Mouse (Mus musculus): Measurements from ENCODE around the gene Stat5b. TPM values are rescaled to one million over a fixed set of nuclear protein-coding genes. Genes with fewer than 3 reads are reported as not detected.

Stat5b gene
- polyA plus RNA-seq, 1 experiment from 2014 or later: 11.4 TPM

- Histone ChIP-seq H3K4me3 (ENCODE audit: low read depth, low read length) (no peak overlapping the region), H3K4me2 (ENCODE audit: low read length) (no peak overlapping the region), H3K9ac (ENCODE audit: low read length) (no peak overlapping the region), H3K27me3 (replicated peaks; ENCODE audit: control insufficient read depth, insufficient read depth, low read length) (no peaks in the 10 kb centered on the region), H3K9me3 (replicated peaks; ENCODE audit: control insufficient read depth, low read length) (no peaks in the 10 kb centered on the region), H3K36me3 (ENCODE audit: control insufficient read depth, insufficient read depth, low read length) (no peaks in the 10 kb centered on the region), H3K27ac (ENCODE audit: low read depth, low read length) (no peak overlapping the region), H3K4me1 (ENCODE audit: control insufficient read depth, insufficient read depth, low read length) (no peaks in the 10 kb centered on the region)
- no peak for DNase-seq (ENCODE audit: low spot score)
- ATAC-seq: no peak
- 86% methylated on average over 7 of the region's 7 CpGs for WGBS
Observed at GRCm38 (mm10) chr11:100842025-100842424, 8.5 kb downstream of the Stat5b start.

- Histone ChIP-seq H3K4me2 (ENCODE audit: low read length) (no peak overlapping the region), H3K4me3 (ENCODE audit: low read depth, low read length) (no peak overlapping the region), H3K27ac (ENCODE audit: low read depth, low read length) (no peak overlapping the region), H3K9me3 (replicated peaks; ENCODE audit: control insufficient read depth, low read length) (no peaks in the 10 kb centered on the region), H3K9ac (ENCODE audit: low read length) (no peak overlapping the region), H3K4me1 (ENCODE audit: control insufficient read depth, insufficient read depth, low read length) (no peaks in the 10 kb centered on the region), H3K27me3 (replicated peaks; ENCODE audit: control insufficient read depth, insufficient read depth, low read length) (no peaks in the 10 kb centered on the region), H3K36me3 (ENCODE audit: control insufficient read depth, insufficient read depth, low read length) (no peaks in the 10 kb centered on the region)
- DNase-seq (ENCODE audit: low spot score): no peak
- 83% methylated on average over 12 of the region's 12 CpGs for WGBS
- no peak for ATAC-seq
Observed at GRCm38 (mm10) chr11:100840866-100841265, 9.7 kb downstream of the Stat5b start.

GRCm38 (mm10) chr11:100839523-100839922 is 11.0 kb downstream of the Stat5b start:
- no peak overlapping the region for H3K4me3 ChIP-seq (ENCODE audit: low read depth, low read length)
- ATAC-seq: no peak
- H3K4me1 ChIP-seq (ENCODE audit: control insufficient read depth, insufficient read depth, low read length): no peaks in the 10 kb centered on the region
- WGBS: 88% methylated on average over 8 of the region's 8 CpGs
- no peak overlapping the region for H3K4me2 ChIP-seq (ENCODE audit: low read length)
- no peaks in the 10 kb centered on the region for H3K9me3 ChIP-seq (replicated peaks; ENCODE audit: control insufficient read depth, low read length)
- no peaks in the 10 kb centered on the region for H3K36me3 ChIP-seq (ENCODE audit: control insufficient read depth, insufficient read depth, low read length)
- DNase-seq (ENCODE audit: low spot score): no peak
- no peaks in the 10 kb centered on the region for H3K27me3 ChIP-seq (replicated peaks; ENCODE audit: control insufficient read depth, insufficient read depth, low read length)
- H3K27ac ChIP-seq (ENCODE audit: low read depth, low read length): no peak overlapping the region
- no peak overlapping the region for H3K9ac ChIP-seq (ENCODE audit: low read length)

- Histone ChIP-seq H3K9me3 (replicated peaks; ENCODE audit: control insufficient read depth, low read length) (no peaks in the 10 kb centered on the region), H3K4me2 (ENCODE audit: low read length) (no peak overlapping the region), H3K4me3 (ENCODE audit: low read depth, low read length) (no peak overlapping the region), H3K27me3 (replicated peaks; ENCODE audit: control insufficient read depth, insufficient read depth, low read length) (no peaks in the 10 kb centered on the region), H3K9ac (ENCODE audit: low read length) (no peak overlapping the region), H3K4me1 (ENCODE audit: control insufficient read depth, insufficient read depth, low read length) (no peaks in the 10 kb centered on the region), H3K36me3 (ENCODE audit: control insufficient read depth, insufficient read depth, low read length) (no peaks in the 10 kb centered on the region), H3K27ac (ENCODE audit: low read depth, low read length) (no peak overlapping the region)
- ATAC-seq: no peak
- WGBS: 95% methylated on average over 9 of the region's 9 CpGs
- no peak for DNase-seq (ENCODE audit: low spot score)
Observed at GRCm38 (mm10) chr11:100838894-100839293, 11.6 kb downstream of the Stat5b start.

GRCm38 (mm10) chr11:100836923-100837702 is 13.4 kb downstream of the Stat5b start:
- Histone ChIP-seq H3K9me3 (replicated peaks; ENCODE audit: control insufficient read depth, low read length) (no peaks in the 10 kb centered on the region), H3K27ac (ENCODE audit: low read depth, low read length) (no peak overlapping the region), H3K27me3 (replicated peaks; ENCODE audit: control insufficient read depth, insufficient read depth, low read length) (no peaks in the 10 kb centered on the region), H3K4me1 (ENCODE audit: control insufficient read depth, insufficient read depth, low read length) (no peaks in the 10 kb centered on the region), H3K4me3 (ENCODE audit: low read depth, low read length) (no peak overlapping the region), H3K9ac (ENCODE audit: low read length) (no peak overlapping the region), H3K4me2 (ENCODE audit: low read length) (no peak overlapping the region), H3K36me3 (ENCODE audit: control insufficient read depth, insufficient read depth, low read length) (no peaks in the 10 kb centered on the region)
- WGBS: 78% methylated on average over 9 of the region's 9 CpGs
- ATAC-seq (no peak), DNase-seq (ENCODE audit: low spot score) (no peak)

GRCm38 (mm10) chr11:100833466-100833865 is 17.1 kb downstream of the Stat5b start:
- DNase-seq (ENCODE audit: low spot score) (no peak), ATAC-seq (no peak)
- Histone ChIP-seq H3K4me1 (ENCODE audit: control insufficient read depth, insufficient read depth, low read length) (no peaks in the 10 kb centered on the region), H3K27ac (ENCODE audit: low read depth, low read length) (no peak overlapping the region), H3K36me3 (ENCODE audit: control insufficient read depth, insufficient read depth, low read length) (no peaks in the 10 kb centered on the region), H3K9me3 (replicated peaks; ENCODE audit: control insufficient read depth, low read length) (no peaks in the 10 kb centered on the region), H3K27me3 (replicated peaks; ENCODE audit: control insufficient read depth, insufficient read depth, low read length) (no peaks in the 10 kb centered on the region), H3K4me3 (ENCODE audit: low read depth, low read length) (no peak overlapping the region), H3K9ac (ENCODE audit: low read length) (no peak overlapping the region), H3K4me2 (ENCODE audit: low read length) (no peak overlapping the region)
- 73% methylated on average over 7 of the region's 7 CpGs for WGBS

GRCm38 (mm10) chr11:100831396-100831795 is 19.1 kb downstream of the Stat5b start:
- H3K27ac ChIP-seq (ENCODE audit: low read depth, low read length): no peak overlapping the region
- no peaks in the 10 kb centered on the region for H3K4me1 ChIP-seq (ENCODE audit: control insufficient read depth, insufficient read depth, low read length)
- ATAC-seq (no peak), DNase-seq (ENCODE audit: low spot score) (no peak)
- no peaks in the 10 kb centered on the region for H3K9me3 ChIP-seq (replicated peaks; ENCODE audit: control insufficient read depth, low read length)
- no peaks in the 10 kb centered on the region for H3K36me3 ChIP-seq (ENCODE audit: control insufficient read depth, insufficient read depth, low read length)
- H3K27me3 ChIP-seq (replicated peaks; ENCODE audit: control insufficient read depth, insufficient read depth, low read length): no peaks in the 10 kb centered on the region
- H3K9ac ChIP-seq (ENCODE audit: low read length): no peak overlapping the region
- H3K4me3 ChIP-seq (ENCODE audit: low read depth, low read length): no peak overlapping the region
- WGBS: 86% methylated on average over 10 of the region's 10 CpGs
- H3K4me2 ChIP-seq (ENCODE audit: low read length): no peak overlapping the region

- no peak overlapping the region for H3K9ac ChIP-seq (ENCODE audit: low read length)
- H3K4me2 ChIP-seq (ENCODE audit: low read length): no peak overlapping the region
- 61% methylated on average over 12 of the region's 12 CpGs for WGBS
- no peak overlapping the region for H3K27ac ChIP-seq (ENCODE audit: low read depth, low read length)
- H3K9me3 ChIP-seq (replicated peaks; ENCODE audit: control insufficient read depth, low read length): no peaks in the 10 kb centered on the region
- DNase-seq (ENCODE audit: low spot score): no peak
- no peaks in the 10 kb centered on the region for H3K4me1 ChIP-seq (ENCODE audit: control insufficient read depth, insufficient read depth, low read length)
- no peak overlapping the region for H3K4me3 ChIP-seq (ENCODE audit: low read depth, low read length)
- no peaks in the 10 kb centered on the region for H3K36me3 ChIP-seq (ENCODE audit: control insufficient read depth, insufficient read depth, low read length)
- H3K27me3 ChIP-seq (replicated peaks; ENCODE audit: control insufficient read depth, insufficient read depth, low read length): no peaks in the 10 kb centered on the region
- no peak for ATAC-seq
Observed at GRCm38 (mm10) chr11:100829691-100830090, 20.8 kb downstream of the Stat5b start.

- ATAC-seq: no peak
- no peak overlapping the region for H3K4me2 ChIP-seq (ENCODE audit: low read length)
- no peak overlapping the region for H3K9ac ChIP-seq (ENCODE audit: low read length)
- peak; percentile 39 for DNase-seq (ENCODE audit: low spot score)
- H3K36me3 ChIP-seq (ENCODE audit: control insufficient read depth, insufficient read depth, low read length): no peaks in the 10 kb centered on the region
- H3K27me3 ChIP-seq (replicated peaks; ENCODE audit: control insufficient read depth, insufficient read depth, low read length): no peaks in the 10 kb centered on the region
- no peaks in the 10 kb centered on the region for H3K9me3 ChIP-seq (replicated peaks; ENCODE audit: control insufficient read depth, low read length)
- H3K4me3 ChIP-seq (ENCODE audit: low read depth, low read length): no peak overlapping the region
- no peaks in the 10 kb centered on the region for H3K4me1 ChIP-seq (ENCODE audit: control insufficient read depth, insufficient read depth, low read length)
- no peak overlapping the region for H3K27ac ChIP-seq (ENCODE audit: low read depth, low read length)
- WGBS: 43% methylated on average over 10 of the region's 10 CpGs
Observed at GRCm38 (mm10) chr11:100828676-100829151, 21.8 kb downstream of the Stat5b start.
